Comparison of ENCODE assay signal across 9 mouse cellular contexts in the genomic region with DNA sequence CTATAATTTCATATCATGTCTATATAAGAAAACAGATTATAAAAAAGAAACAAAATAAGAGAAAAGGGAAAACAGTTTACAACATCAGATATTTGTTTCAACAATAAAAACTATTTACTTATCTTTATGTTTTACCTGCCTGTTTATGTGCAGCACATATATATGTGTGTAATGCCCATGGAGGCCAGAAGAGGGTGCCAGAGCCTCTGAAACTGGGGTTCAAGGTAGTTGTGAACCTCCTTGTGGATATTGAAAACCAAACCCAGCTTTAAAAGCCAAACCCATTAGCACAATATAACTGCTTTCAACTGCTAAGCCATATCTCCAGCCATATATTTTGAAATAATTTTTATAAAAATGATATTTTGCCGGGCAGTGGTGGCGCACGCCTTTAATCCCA. TPM values are rescaled to one million over a fixed set of nuclear protein-coding genes. Genes with fewer than 3 reads are reported as not detected.
DNase-seq lines count a peak whose midpoint lies in the region; ATAC-seq and TF ChIP-seq lines count a peak whose summit lies in the region.
"Had no signal": no experiment of that assay in that cellular context is flagged by ENCODE, and none has a peak within 500 bp of the region (broad histone marks: within the 10 kb centered on the region; RNA-seq: fewer than 3 reads in every experiment).

No protein-coding gene starts in this region.

- no peaks in the 10 kb centered on the region for H3K9me3 ChIP-seq in hindbrain, embryonic 14.5 days (ENCODE audit: control insufficient read depth, low read length)
- H3K9me3 ChIP-seq in hindbrain, embryonic 16.5 days (ENCODE audit: control insufficient read depth, low read length), result no peaks in the 10 kb centered on the region
- peaks cover under 1% of the 10 kb centered on the region; the same call in 1 of the 2 replicates for H3K9me3 ChIP-seq in embryonic facial prominence, embryonic 10.5 days
- H3K9me3 ChIP-seq: embryonic facial prominence, embryonic 15.5 days had no signal

- no peaks in the 10 kb centered on the region for H3K4me1 ChIP-seq in hindbrain, embryonic 14.5 days (replicated peaks; ENCODE audit: control insufficient read depth, insufficient read depth, low read length)
- no peaks in the 10 kb centered on the region for H3K4me1 ChIP-seq in hindbrain, embryonic 16.5 days (ENCODE audit: control insufficient read depth, insufficient read depth, low read depth, low read length)
- peaks cover 8% of the 10 kb centered on the region for H3K4me1 ChIP-seq in embryonic facial prominence, embryonic 10.5 days
- H3K4me1 ChIP-seq: embryonic facial prominence, embryonic 15.5 days had no signal

- H3K36me3 ChIP-seq in hindbrain, embryonic 14.5 days (replicated peaks; ENCODE audit: control insufficient read depth, insufficient read depth), result no peaks in the 10 kb centered on the region
- H3K36me3 ChIP-seq in hindbrain, embryonic 16.5 days (ENCODE audit: control insufficient read depth, insufficient read depth, low read length), result no peaks in the 10 kb centered on the region
- no peaks in the 10 kb centered on the region for H3K36me3 ChIP-seq in embryonic facial prominence, embryonic 10.5 days (replicated peaks)
- H3K36me3 ChIP-seq: embryonic facial prominence, embryonic 15.5 days had no signal

- CTCF ChIA-PET in Patski (lab: Charles Lee), result interaction anchor here (0.9 to 1.5 kb wide), 3 partner anchors 128 to 132 kb away, joined by 3 to 6 read pairs (median 4); no protein-coding TSS in a partner anchor

- no peak overlapping the region for H3K9ac ChIP-seq in hindbrain, embryonic 14.5 days
- H3K9ac ChIP-seq in hindbrain, embryonic 16.5 days (ENCODE audit: low read depth, low read length), result no peak overlapping the region
- H3K9ac ChIP-seq: embryonic facial prominence, embryonic 15.5 days had no signal

- TF ChIP-seq CTCF in Patski (IDR thresholded peaks at IDR 0.05), result peak; percentile 86

- no peak for ATAC-seq in hindbrain, embryonic 14.5 days (ENCODE audit: low FRiP score)
- no peak for ATAC-seq in hindbrain, embryonic 16.5 days
- no peak for ATAC-seq in Patski
- 0 out of 2 replicates have a peak, but pooled peaks have one; percentile 66 for ATAC-seq in monocyte, adult 5-6 weeks (replicated peaks; ENCODE audit: insufficient number of reproducible peaks, low FRiP score, low TSS enrichment, poor library complexity, severe bottlenecking)

- POLR2A ChIA-PET in Patski (lab: Charles Lee), result no interaction called here

- 75% methylated on average over 3 of the region's 3 CpGs for WGBS in hindbrain, embryonic 14.5 days
- 72% methylated on average over 3 of the region's 3 CpGs for WGBS in hindbrain, embryonic 16.5 days
- WGBS in embryonic facial prominence, embryonic 10.5 days, result 76% methylated on average over 3 of the region's 3 CpGs

- DNase-seq in hindbrain, embryonic 14.5 days (ENCODE audit: low spot score), result peak; percentile 49
- DNase-seq in A20 (ENCODE audit: low read depth, low spot score) (peak; percentile 80), Patski (ENCODE audit: low read depth, low spot score) (no peak)
- DNase-seq in embryonic facial prominence, embryonic 10.5 days (ENCODE audit: low spot score), result peak; percentile 62
- DNase-seq in kidney, postnatal 36 days, result peak; percentile 68 to 86
- DNase-seq in yolk sac, embryonic 10.5 days (ENCODE audit: low spot score), result no peak

- H3K4me2 ChIP-seq in hindbrain, embryonic 14.5 days (replicated peaks), result no peak overlapping the region
- H3K4me2 ChIP-seq in hindbrain, embryonic 16.5 days (ENCODE audit: low read length), result no peak overlapping the region
- H3K4me2 ChIP-seq: embryonic facial prominence, embryonic 15.5 days had no signal

- H3K27ac ChIP-seq in hindbrain, embryonic 14.5 days, result no peak overlapping the region
- H3K27ac ChIP-seq in hindbrain, embryonic 16.5 days (ENCODE audit: low read depth, low read length), result no peak overlapping the region
- H3K27ac ChIP-seq in embryonic facial prominence, embryonic 10.5 days (replicated peaks), result no peak overlapping the region
- H3K27ac ChIP-seq: embryonic facial prominence, embryonic 15.5 days had no signal

- in situ Hi-C loops in Patski (cut with MboI; ENCODE audit: low pct_unique_long_range_greater_than_20kb), result loop anchor here (10.0 to 25.0 kb wide), 3 partner anchors 700 to 1172 kb away; a partner anchor contains a TSS

- H3K27me3 ChIP-seq in hindbrain, embryonic 14.5 days (ENCODE audit: control insufficient read depth, insufficient read depth, low read length), result no peaks in the 10 kb centered on the region; the same call in 1 of the 2 replicates
- no peaks in the 10 kb centered on the region for H3K27me3 ChIP-seq in hindbrain, embryonic 16.5 days (replicated peaks; ENCODE audit: control insufficient read depth, insufficient read depth, low read length)
- peaks cover 7% of the 10 kb centered on the region for H3K27me3 ChIP-seq in Patski
- no peaks in the 10 kb centered on the region for H3K27me3 ChIP-seq in embryonic facial prominence, embryonic 10.5 days (replicated peaks; ENCODE audit: low read depth, poor library complexity, severe bottlenecking)
- H3K27me3 ChIP-seq: embryonic facial prominence, embryonic 15.5 days had no signal

- no peak overlapping the region for H3K4me3 ChIP-seq in hindbrain, embryonic 14.5 days (replicated peaks; ENCODE audit: low read length)
- H3K4me3 ChIP-seq in hindbrain, embryonic 16.5 days (ENCODE audit: low read length), result no peak overlapping the region
- H3K4me3 ChIP-seq in embryonic facial prominence, embryonic 10.5 days, result no peak overlapping the region
- H3K4me3 ChIP-seq: embryonic facial prominence, embryonic 15.5 days had no signal

RNA-seq across cellular contexts. Expression of a gene that starts 27.5 kb away (rescaled TPM):
- polyA plus RNA-seq in hindbrain, embryonic 14.5 days (2014; fragmentation: Nextera tagmentation; extraction: Ambion mirVana), result 15.7 and 18.1 TPM in 2 replicates
- 10.2 and 11.2 TPM in 2 replicates for polyA plus RNA-seq in hindbrain, embryonic 16.5 days (2015; fragmentation: Nextera tagmentation; extraction: Ambion mirVana)
- 4.8 TPM for polyA plus RNA-seq in Patski (2021)
- polyA plus RNA-seq in embryonic facial prominence, embryonic 10.5 days (2016; fragmentation: Nextera tagmentation; extraction: Ambion mirVana), result 1.5 and 3.5 TPM in 2 replicates
- total RNA-seq in monocyte, adult 5-6 weeks (2017), result 0.29 to 7.1 TPM (median 0.75 TPM) in 3 replicates

RNA-seq across cellular contexts. Expression of a gene that starts 33.9 kb away (rescaled TPM):
- 28.3 and 32.0 TPM in 2 replicates for polyA plus RNA-seq in hindbrain, embryonic 14.5 days (2014; fragmentation: Nextera tagmentation; extraction: Ambion mirVana)
- polyA plus RNA-seq in hindbrain, embryonic 16.5 days (2015; fragmentation: Nextera tagmentation; extraction: Ambion mirVana), result 24.4 and 26.9 TPM in 2 replicates
- 14.3 TPM for polyA plus RNA-seq in Patski (2021)
- 43.9 and 46.4 TPM in 2 replicates for polyA plus RNA-seq in embryonic facial prominence, embryonic 10.5 days (2016; fragmentation: Nextera tagmentation; extraction: Ambion mirVana)
- total RNA-seq in monocyte, adult 5-6 weeks (2017), result 8.5 to 15.1 TPM (median 11.4 TPM) in 3 replicates

Comparison
In these comparisons a context has a peak if more than half of its experiments do, and no peak if none do; other contexts are left out.
1. DNase-seq: peak in hindbrain, embryonic 14.5 days (single experiment), A20 (single experiment), embryonic facial prominence, embryonic 10.5 days (single experiment) and kidney, postnatal 36 days (2 of 2); none in Patski (single experiment) and yolk sac, embryonic 10.5 days (single experiment).